Mouse (Mus musculus): ENCODE data around the gene Nsun2.

Gene Nsun2

GRCm38 (mm10) chr13:69638108-69638626 is 104.6 kb downstream of the Nsun2 start:
- no peak for DNase-seq

GRCm38 (mm10) chr13:69639251-69639650 is 105.7 kb downstream of the Nsun2 start:
- DNase-seq = no peak

- DNase-seq = no peak
These were observed 106.6 kb downstream of the Nsun2 start for GRCm38 (mm10) chr13:69640126-69640525.

GRCm38 (mm10) chr13:69640541-69640940 is 107.0 kb downstream of the Nsun2 start:
- DNase-seq = no peak

GRCm38 (mm10) chr13:69641017-69641416 is 107.5 kb downstream of the Nsun2 start:
- DNase-seq = no peak

GRCm38 (mm10) chr13:69642656-69643216 is 109.2 kb downstream of the Nsun2 start:
- no peak for DNase-seq

GRCm38 (mm10) chr13:69643937-69644336 is 110.4 kb downstream of the Nsun2 start:
- no peak for DNase-seq

- no peak for DNase-seq
These were observed 111.1 kb downstream of the Nsun2 start for GRCm38 (mm10) chr13:69644427-69645166.

- no peak for DNase-seq
These were observed 112.3 kb downstream of the Nsun2 start for GRCm38 (mm10) chr13:69645694-69646423.

GRCm38 (mm10) chr13:69646481-69646880 is 112.9 kb downstream of the Nsun2 start:
- no peak for DNase-seq

GRCm38 (mm10) chr13:69654508-69654907 is 121.0 kb downstream of the Nsun2 start:
- DNase-seq = no peak

GRCm38 (mm10) chr13:69672121-69672520 is 138.6 kb downstream of the Nsun2 start:
- DNase-seq = no peak

GRCm38 (mm10) chr13:69672565-69672964 is 139.0 kb downstream of the Nsun2 start:
- DNase-seq = no peak

GRCm38 (mm10) chr13:69673197-69673920 is 139.8 kb downstream of the Nsun2 start:
- DNase-seq = no peak

- no peak for DNase-seq
These were observed 140.5 kb downstream of the Nsun2 start for GRCm38 (mm10) chr13:69673921-69674618.

All from cerebellum, adult 11 months (tissue).